Comparison of ENCODE assay signal across 21 mouse cellular contexts in the genomic region with DNA sequence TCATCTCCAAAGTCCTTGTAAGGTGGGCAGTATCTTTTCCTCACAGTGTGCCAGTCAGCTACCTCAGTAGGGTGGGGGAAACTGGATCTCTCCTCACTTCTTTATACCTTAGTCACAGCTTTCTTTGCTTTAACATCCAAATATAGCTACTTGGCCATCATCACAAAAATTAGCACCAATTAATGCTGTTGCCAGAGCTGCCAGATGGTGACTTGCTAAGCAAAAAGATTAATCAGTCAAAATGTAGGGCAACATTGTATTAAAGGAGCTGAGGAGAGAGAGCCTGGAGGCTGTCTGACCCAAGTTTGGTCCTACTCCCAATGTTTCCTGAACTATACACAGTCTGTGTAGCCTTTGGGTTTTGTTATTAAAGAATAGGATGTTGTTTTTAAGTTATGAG.
A peak's percentile ranks its signal among the peaks of the same experiment; 100 is the strongest.
DNase-seq lines count a peak whose midpoint lies in the region; ATAC-seq and TF ChIP-seq lines count a peak whose summit lies in the region.
"Had no signal": no experiment of that assay in that cellular context is flagged by ENCODE, and none has a peak within 500 bp of the region (broad histone marks: within the 10 kb centered on the region; RNA-seq: fewer than 3 reads in every experiment).

No protein-coding gene starts in this region.

- H3K4me3 ChIP-seq in hindbrain, postnatal 0 days (ENCODE audit: low read length): no peak overlapping the region
- no peak overlapping the region for H3K4me3 ChIP-seq in hindbrain, embryonic 12.5 days
- H3K4me3 ChIP-seq in liver, embryonic 11.5 days (ENCODE audit: low read depth, low read length): no peak overlapping the region
- H3K4me3 ChIP-seq: embryonic facial prominence, embryonic 12.5 days; erythroblast, embryonic 14.5 days; gastrocnemius, adult 2 months; hindbrain, embryonic 13.5 days; limb, embryonic 15.5 days; midbrain, embryonic 12.5 days; neural tube, embryonic 13.5 days had no signal

- H3K4me2 ChIP-seq in hindbrain, postnatal 0 days (ENCODE audit: low read depth, low read length): no peak overlapping the region
- no peak overlapping the region for H3K4me2 ChIP-seq in hindbrain, embryonic 12.5 days (replicated peaks)
- H3K4me2 ChIP-seq in liver, embryonic 11.5 days: no peak overlapping the region
- H3K4me2 ChIP-seq: embryonic facial prominence, embryonic 12.5 days; heart, embryonic 11.5 days; hindbrain, embryonic 13.5 days; limb, embryonic 15.5 days; midbrain, embryonic 12.5 days; neural tube, embryonic 13.5 days had no signal

- DNase-seq in hindbrain, postnatal 0 days (ENCODE audit: low spot score): peak; percentile 44
- DNase-seq in MN1 (ENCODE audit: low spot score): peak; percentile 33
- DNase-seq in cerebellum, adult 11 months: peak; percentile 20
- DNase-seq in cerebellum, postnatal 10 days: peak; percentile 55 to 66
- DNase-seq in right cerebral cortex, postnatal 4 days: no peak
- DNase-seq in gastrocnemius, postnatal 25 days: no peak
- no peak for DNase-seq in liver, embryonic 11.5 days (ENCODE audit: low spot score)
- DNase-seq: gastrocnemius, adult 2 months; heart, postnatal 10 days; kidney, postnatal 4 days had no signal

- H3K4me1 ChIP-seq in hindbrain, postnatal 0 days (ENCODE audit: insufficient read depth, low read length): no peaks in the 10 kb centered on the region
- no peaks in the 10 kb centered on the region for H3K4me1 ChIP-seq in hindbrain, embryonic 12.5 days
- H3K4me1 ChIP-seq in liver, embryonic 11.5 days (replicated peaks; ENCODE audit: control insufficient read depth, insufficient read depth, low read length): no peaks in the 10 kb centered on the region
- H3K4me1 ChIP-seq: embryonic facial prominence, embryonic 12.5 days; hindbrain, embryonic 13.5 days; limb, embryonic 15.5 days; midbrain, embryonic 12.5 days; neural tube, embryonic 13.5 days had no signal

- H3K9ac ChIP-seq in hindbrain, postnatal 0 days (replicated peaks; ENCODE audit: low read length): no peak overlapping the region
- no peak overlapping the region for H3K9ac ChIP-seq in hindbrain, embryonic 12.5 days
- no peak overlapping the region for H3K9ac ChIP-seq in liver, embryonic 11.5 days (ENCODE audit: low read depth, low read length)
- H3K9ac ChIP-seq: embryonic facial prominence, embryonic 12.5 days; hindbrain, embryonic 13.5 days; limb, embryonic 15.5 days; midbrain, embryonic 12.5 days; neural tube, embryonic 13.5 days had no signal

- no peak for ATAC-seq in hindbrain, postnatal 0 days
- no peak for ATAC-seq in hindbrain, embryonic 12.5 days (ENCODE audit: low FRiP score)
- no peak for ATAC-seq in liver, embryonic 11.5 days (replicated peaks; ENCODE audit: low FRiP score)
- ATAC-seq: lung, postnatal 0 days had no signal

- no peaks in the 10 kb centered on the region for H3K36me3 ChIP-seq in hindbrain, postnatal 0 days (ENCODE audit: insufficient read depth, low read length)
- no peaks in the 10 kb centered on the region for H3K36me3 ChIP-seq in hindbrain, embryonic 12.5 days
- no peaks in the 10 kb centered on the region for H3K36me3 ChIP-seq in liver, embryonic 11.5 days (ENCODE audit: control insufficient read depth, insufficient read depth, low read length)
- H3K36me3 ChIP-seq: embryonic facial prominence, embryonic 12.5 days; hindbrain, embryonic 13.5 days; limb, embryonic 15.5 days; midbrain, embryonic 12.5 days; neural tube, embryonic 13.5 days had no signal

- no peaks in the 10 kb centered on the region for H3K9me3 ChIP-seq in hindbrain, postnatal 0 days (ENCODE audit: low read length)
- H3K9me3 ChIP-seq in hindbrain, embryonic 12.5 days (replicated peaks): no peaks in the 10 kb centered on the region
- no peaks in the 10 kb centered on the region for H3K9me3 ChIP-seq in liver, embryonic 11.5 days (ENCODE audit: control insufficient read depth, low read length)
- H3K9me3 ChIP-seq: embryonic facial prominence, embryonic 12.5 days; hindbrain, embryonic 13.5 days; limb, embryonic 15.5 days; midbrain, embryonic 12.5 days; neural tube, embryonic 13.5 days had no signal

- H3K27me3 ChIP-seq in hindbrain, postnatal 0 days (ENCODE audit: insufficient read depth, low read length): no peaks in the 10 kb centered on the region
- H3K27me3 ChIP-seq in hindbrain, embryonic 12.5 days: no peaks in the 10 kb centered on the region
- no peaks in the 10 kb centered on the region for H3K27me3 ChIP-seq in liver, embryonic 11.5 days (replicated peaks; ENCODE audit: control insufficient read depth, insufficient read depth, low read length)
- H3K27me3 ChIP-seq: CH12.LX; embryonic facial prominence, embryonic 12.5 days; hindbrain, embryonic 13.5 days; limb, embryonic 15.5 days; midbrain, embryonic 12.5 days; neural tube, embryonic 13.5 days had no signal

- no peak overlapping the region for H3K27ac ChIP-seq in hindbrain, postnatal 0 days
- no peak overlapping the region for H3K27ac ChIP-seq in hindbrain, embryonic 12.5 days
- H3K27ac ChIP-seq in liver, embryonic 11.5 days (ENCODE audit: low read depth, low read length): no peak overlapping the region
- H3K27ac ChIP-seq: embryonic facial prominence, embryonic 12.5 days; gastrocnemius, adult 2 months; hindbrain, embryonic 13.5 days; limb, embryonic 15.5 days; midbrain, embryonic 12.5 days; neural tube, embryonic 13.5 days; stomach, postnatal 0 days had no signal

- TF ChIP-seq CTCF in hindbrain, postnatal 0 days (IDR thresholded peaks at IDR 0.05; ENCODE audit: low read depth): no peak

Comparison
In these comparisons a context has a peak if more than half of its experiments do, and no peak if none do; other contexts are left out.
1. DNase-seq: peak in hindbrain, postnatal 0 days (single experiment), MN1 (single experiment), cerebellum, adult 11 months (single experiment) and cerebellum, postnatal 10 days (2 of 2); none in right cerebral cortex, postnatal 4 days (single experiment), gastrocnemius, postnatal 25 days (single experiment) and liver, embryonic 11.5 days (single experiment).